Mouse (Mus musculus) spleen, postnatal 0 days (tissue): ENCODE results near the gene Dbil5. TPM values are rescaled to one million over a fixed set of nuclear protein-coding genes. Genes with fewer than 3 reads are reported as not detected.

Experiments
- polyA plus RNA-seq: library from polyadenylated mRNA; unstranded; fragments of >200 nt; fragmentation: Nextera tagmentation; extraction: Ambion mirVana; gene quantifications from 2 replicates; pipeline ENCODE4 v1.2.1, GENCODE M21; 2015

The Dbil5 gene
- polyA plus RNA-seq = 0.23 and 1.0 TPM in 2 replicates

GRCm38 (mm10) chr11:76217390-76217800, at the start of gene Dbil5, which contains the start of gene Gemin4:
Gene Dbil5, plus strand, starts transcription at chr11:76217608.
Gene Gemin4, minus strand, starts transcription at chr11:76217664.

GRCm38 (mm10) chr11:76179495-76180145, 37.8 kb upstream of the Dbil5 start, which contains the start of the genes Vps53 and Fam57a:
Gene Vps53, minus strand, starts transcription at chr11:76179647.
Gene Fam57a, plus strand, starts transcription at chr11:76179671.

GRCm38 (mm10) chr11:76242901-76243810, 25.7 kb downstream of the Dbil5 start, which contains the start of the genes Mrm3 and Glod4:
Gene Mrm3, plus strand, starts transcription at chr11:76243715.
Gene Glod4, minus strand, starts transcription at chr11:76243725.

Other genes starting within 250 kb of the Dbil5 start
- not detected in 2 replicates for gene 1700016K19Rik, start 217.7 kb upstream of the Dbil5 start, polyA plus RNA-seq
- gene Rflnb, start 189.8 kb upstream of the Dbil5 start, polyA plus RNA-seq = 21.9 and 29.3 TPM in 2 replicates
- gene Vps53, start 38.0 kb upstream of the Dbil5 start, polyA plus RNA-seq = 18.7 and 20.9 TPM in 2 replicates
- gene Fam57a, start 37.9 kb upstream of the Dbil5 start, polyA plus RNA-seq = 4.2 and 6.0 TPM in 2 replicates
- 9.4 and 9.9 TPM in 2 replicates for gene Gemin4, start 56 bp downstream of the Dbil5 start, polyA plus RNA-seq
- gene Mrm3, start 26.1 kb downstream of the Dbil5 start, polyA plus RNA-seq = 18.3 and 18.8 TPM in 2 replicates
- gene Glod4, start 26.1 kb downstream of the Dbil5 start, polyA plus RNA-seq = 65.4 and 68.0 TPM in 2 replicates
- gene Nxn, start 181.5 kb downstream of the Dbil5 start, polyA plus RNA-seq = 7.2 and 8.4 TPM in 2 replicates
- gene Timm22, start 189.3 kb downstream of the Dbil5 start, polyA plus RNA-seq = 57.5 and 58.5 TPM in 2 replicates